ENCODE assay signal across 12 mouse cellular contexts in the genomic region with DNA sequence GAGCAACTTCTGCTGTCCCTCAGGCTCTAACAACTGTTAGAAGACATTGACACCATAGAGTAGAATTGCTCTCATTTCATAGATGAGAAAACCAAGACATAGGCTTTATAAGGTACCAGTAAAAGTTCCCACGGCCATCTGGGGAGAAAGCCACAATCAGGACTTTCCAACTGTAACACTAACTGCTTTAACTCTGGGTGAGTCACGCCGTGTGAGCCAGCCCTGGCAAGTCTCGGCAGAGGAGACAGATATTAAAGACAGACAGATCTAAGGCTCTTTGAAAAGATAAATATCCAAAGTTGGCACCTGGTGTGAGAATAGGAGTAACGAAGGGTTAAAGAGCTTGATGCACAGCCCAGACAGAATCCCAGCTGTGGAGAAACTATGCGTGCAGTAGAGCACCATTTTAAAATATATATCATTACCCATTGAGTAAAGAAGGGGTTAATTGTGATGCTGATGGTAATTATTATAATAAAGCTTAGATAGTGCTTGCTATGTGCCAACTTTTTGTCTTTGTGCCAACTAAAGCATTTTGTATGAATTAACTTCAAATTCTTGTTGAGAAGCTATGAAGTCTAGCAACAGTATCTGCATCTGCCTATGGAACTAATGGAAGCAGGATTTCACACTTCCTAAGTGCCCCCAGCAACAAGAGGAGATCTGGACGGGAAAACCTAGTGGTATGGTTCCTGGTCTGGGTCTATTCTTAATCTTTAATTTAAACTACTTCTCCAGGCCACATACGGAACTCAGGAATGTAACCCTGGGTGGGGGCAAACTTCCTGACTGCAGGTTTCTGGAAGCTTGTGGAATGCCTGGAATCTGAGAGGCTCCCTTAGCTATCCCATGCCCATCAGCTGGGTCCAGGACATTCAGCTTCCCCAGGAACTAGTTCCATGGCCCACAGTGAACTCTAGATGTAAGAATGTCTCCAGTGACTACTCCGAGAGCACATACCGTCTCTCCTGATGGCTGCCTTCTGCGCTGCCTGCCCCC.
DNase-seq lines count a peak whose midpoint lies in the region; ATAC-seq and TF ChIP-seq lines count a peak whose summit lies in the region.
"Had no signal": no experiment of that assay in that cellular context is flagged by ENCODE, and none has a peak within 500 bp of the region (broad histone marks: within the 10 kb centered on the region; RNA-seq: fewer than 3 reads in every experiment).

No protein-coding gene starts in this region.

- H3K27ac ChIP-seq in lung, embryonic 14.5 days (ENCODE audit: low read depth), result peak overlapping the region; percentile 50; the same call in 1 of the 2 replicates
- peak overlapping the region; percentile 63 for H3K27ac ChIP-seq in embryonic facial prominence, embryonic 12.5 days
- H3K27ac ChIP-seq in stomach, embryonic 14.5 days (ENCODE audit: low read length), result 0 out of 2 replicates have a peak overlapping the region, but pooled peaks have one; percentile 15
- no peak overlapping the region for H3K27ac ChIP-seq in thymus, adult 2 months (ENCODE audit: control insufficient read depth, insufficient read depth, low read length)
- H3K27ac ChIP-seq: hindbrain, embryonic 13.5 days; liver, embryonic 13.5 days; neural tube, embryonic 13.5 days had no signal

- no peak overlapping the region for H3K9ac ChIP-seq in lung, embryonic 14.5 days
- no peak overlapping the region for H3K9ac ChIP-seq in embryonic facial prominence, embryonic 12.5 days
- no peak overlapping the region for H3K9ac ChIP-seq in stomach, embryonic 14.5 days (replicated peaks; ENCODE audit: low read depth, low read length)
- H3K9ac ChIP-seq: hindbrain, embryonic 13.5 days; liver, embryonic 13.5 days; neural tube, embryonic 13.5 days had no signal

- no peak overlapping the region; the same call in 1 of the 2 replicates for H3K4me2 ChIP-seq in lung, embryonic 14.5 days
- no peak overlapping the region for H3K4me2 ChIP-seq in embryonic facial prominence, embryonic 12.5 days (replicated peaks)
- no peak overlapping the region for H3K4me2 ChIP-seq in stomach, embryonic 14.5 days (replicated peaks; ENCODE audit: low read depth, low read length)
- H3K4me2 ChIP-seq: hindbrain, embryonic 13.5 days; liver, embryonic 13.5 days; neural tube, embryonic 13.5 days had no signal

- ATAC-seq in lung, embryonic 14.5 days (ENCODE audit: insufficient read depth), result peak; percentile 9; the same call in 1 of the 2 replicates
- no peak for ATAC-seq in embryonic facial prominence, embryonic 12.5 days (ENCODE audit: insufficient number of reproducible peaks, insufficient read depth, low FRiP score, low TSS enrichment)
- no peak for ATAC-seq in stomach, embryonic 14.5 days (ENCODE audit: insufficient number of reproducible peaks, insufficient read depth, low FRiP score, low read depth)

- H3K9me3 ChIP-seq in lung, embryonic 14.5 days (ENCODE audit: low read depth, low read length), result no peaks in the 10 kb centered on the region
- no peaks in the 10 kb centered on the region for H3K9me3 ChIP-seq in embryonic facial prominence, embryonic 12.5 days
- no peaks in the 10 kb centered on the region for H3K9me3 ChIP-seq in stomach, embryonic 14.5 days (ENCODE audit: control insufficient read depth, low read depth, low read length)
- H3K9me3 ChIP-seq: hindbrain, embryonic 13.5 days; liver, embryonic 13.5 days; neural tube, embryonic 13.5 days had no signal

- TF ChIP-seq POLR2A in thymus, adult 2 months (IDR thresholded peaks at IDR 0.05; ENCODE audit: control insufficient read depth, extremely low read depth, insufficient read depth, low read length, poor library complexity), result no peak

- TF ChIP-seq CTCF in lung, embryonic 14.5 days (IDR thresholded peaks at IDR 0.05; ENCODE audit: low read depth), result no peak
- no peak for TF ChIP-seq CTCF in thymus, adult 2 months (IDR thresholded peaks at IDR 0.05; ENCODE audit: borderline replicate concordance, control insufficient read depth, extremely low read depth, insufficient read depth, low read length, poor library complexity)

- DNase-seq in gastrocnemius, adult 18-20 months (ENCODE audit: low spot score), result peak; percentile 44
- no peak for DNase-seq in gastrocnemius, postnatal 25 days
- DNase-seq in lung, embryonic 14.5 days, result peak; percentile 44
- no peak for DNase-seq in lung, postnatal 14 days
- DNase-seq in thymus, adult 2 months, result no peak
- no peak for DNase-seq in cerebellum, adult 11 months
- DNase-seq: cerebellum, adult 18-20 months; liver, embryonic 13.5 days had no signal

- H3K27me3 ChIP-seq in lung, embryonic 14.5 days (ENCODE audit: insufficient read depth, low read length), result no peaks in the 10 kb centered on the region
- no peaks in the 10 kb centered on the region for H3K27me3 ChIP-seq in embryonic facial prominence, embryonic 12.5 days
- H3K27me3 ChIP-seq in stomach, embryonic 14.5 days (ENCODE audit: control insufficient read depth, insufficient read depth, low read length), result no peaks in the 10 kb centered on the region
- H3K27me3 ChIP-seq in thymus, adult 2 months (ENCODE audit: control insufficient read depth, insufficient read depth, low read length), result no peaks in the 10 kb centered on the region
- H3K27me3 ChIP-seq: hindbrain, embryonic 13.5 days; liver, embryonic 13.5 days; neural tube, embryonic 13.5 days had no signal

- H3K4me1 ChIP-seq in lung, embryonic 14.5 days (ENCODE audit: insufficient read depth), result peaks cover 42% of the 10 kb centered on the region
- peaks cover 65% of the 10 kb centered on the region for H3K4me1 ChIP-seq in embryonic facial prominence, embryonic 12.5 days
- peaks cover 44% of the 10 kb centered on the region; the same call in 1 of the 2 replicates for H3K4me1 ChIP-seq in stomach, embryonic 14.5 days (ENCODE audit: control insufficient read depth, insufficient read depth, low read length)
- peaks cover 9% of the 10 kb centered on the region for H3K4me1 ChIP-seq in thymus, adult 2 months (replicated peaks; ENCODE audit: control insufficient read depth, insufficient read depth, low read length)

- no peak overlapping the region for H3K4me3 ChIP-seq in lung, embryonic 14.5 days (ENCODE audit: low read depth, low read length)
- no peak overlapping the region for H3K4me3 ChIP-seq in embryonic facial prominence, embryonic 12.5 days
- no peak overlapping the region for H3K4me3 ChIP-seq in stomach, embryonic 14.5 days (ENCODE audit: low read depth, low read length)
- no peak overlapping the region for H3K4me3 ChIP-seq in thymus, adult 2 months (ENCODE audit: control insufficient read depth, insufficient read depth, low read length)
- H3K4me3 ChIP-seq: hindbrain, embryonic 13.5 days; liver, embryonic 13.5 days; neural tube, embryonic 13.5 days had no signal

- H3K36me3 ChIP-seq in lung, embryonic 14.5 days (ENCODE audit: insufficient read depth), result no peaks in the 10 kb centered on the region
- H3K36me3 ChIP-seq in embryonic facial prominence, embryonic 12.5 days, result no peaks in the 10 kb centered on the region
- H3K36me3 ChIP-seq in stomach, embryonic 14.5 days (ENCODE audit: control insufficient read depth, insufficient read depth, low read length), result no peaks in the 10 kb centered on the region; the same call in 1 of the 2 replicates
- no peaks in the 10 kb centered on the region for H3K36me3 ChIP-seq in thymus, adult 2 months (ENCODE audit: control insufficient read depth, insufficient read depth, low read length)
- H3K36me3 ChIP-seq: hindbrain, embryonic 13.5 days; liver, embryonic 13.5 days; neural tube, embryonic 13.5 days had no signal

- 51% methylated on average over 11 of the region's 11 CpGs for WGBS in lung, embryonic 14.5 days
- WGBS in embryonic facial prominence, embryonic 12.5 days, result 48% methylated on average over 11 of the region's 11 CpGs
- WGBS in stomach, embryonic 14.5 days, result 43% methylated on average over 11 of the region's 11 CpGs
- 61% methylated on average over 11 of the region's 11 CpGs for WGBS in thymus, adult 2 months

Comparison
In these comparisons a context has a peak if more than half of its experiments do, and no peak if none do; other contexts are left out.
1. DNase-seq: peak in gastrocnemius, adult 18-20 months (single experiment) and lung, embryonic 14.5 days (single experiment); none in gastrocnemius, postnatal 25 days (single experiment), lung, postnatal 14 days (single experiment), thymus, adult 2 months (single experiment) and cerebellum, adult 11 months (single experiment).